Mouse (Mus musculus): ENCODE measurements around the gene Gm45717. TPM values are rescaled to one million over a fixed set of nuclear protein-coding genes. Genes with fewer than 3 reads are reported as not detected.

The Gm45717 gene
- polyA plus RNA-seq, 1 experiment from 2014 or later: not detected

DNA sequence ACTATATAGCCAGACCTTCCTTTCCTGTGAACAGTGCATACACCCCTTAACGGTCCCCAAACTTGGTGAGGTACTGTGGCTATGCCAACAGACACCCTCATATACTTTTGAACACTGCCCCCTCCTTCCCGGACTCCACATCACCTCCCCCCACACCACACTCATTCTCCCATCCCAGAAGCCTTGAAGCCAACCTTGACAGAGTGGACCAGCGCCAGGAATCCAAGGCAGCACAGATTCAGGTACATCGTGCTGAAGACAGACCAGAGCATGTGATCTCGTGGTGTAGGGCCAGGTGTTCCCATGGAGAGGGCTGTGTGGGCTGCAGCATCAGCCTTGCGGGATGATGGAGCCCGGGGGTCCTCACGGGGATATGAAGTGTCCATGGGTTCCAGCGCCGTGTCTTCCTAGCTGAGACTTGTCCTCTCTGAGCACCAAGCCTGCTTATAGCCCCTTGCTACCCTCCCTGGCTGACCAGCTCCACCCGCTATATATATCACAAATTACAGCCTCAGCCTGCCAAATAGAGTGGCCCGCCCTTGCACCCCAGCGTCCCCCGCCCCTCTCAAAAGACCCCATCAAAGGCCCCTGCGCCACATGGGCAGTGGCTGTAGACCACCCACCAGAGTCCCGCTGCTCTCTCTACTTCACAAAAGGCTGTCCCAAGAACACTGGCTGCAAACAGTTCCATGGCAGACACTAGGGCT, 5.8 kb downstream of the Gm45717 start, which contains the start of gene Ifitm5:
Gene Ifitm5 (minus strand): TSS at position 468 of the 707 bp plus-strand sequence.
- Histone ChIP-seq H3K9ac (ENCODE audit: low read length) (peak within 1 kb of the TSS; percentile 10; the same call in 1 of the 2 replicates), H3K27me3 (ENCODE audit: control insufficient read depth, insufficient read depth, low read length) (no peaks in the 10 kb centered on the region), H3K36me3 (ENCODE audit: control insufficient read depth, insufficient read depth) (no peaks in the 10 kb centered on the region; the same call in 1 of the 2 replicates), H3K4me1 (ENCODE audit: control insufficient read depth, insufficient read depth, low read length) (peaks cover 34% of the 10 kb centered on the region), H3K27ac (ENCODE audit: low read length) (peak within 1 kb of the TSS; percentile 50), H3K4me3 (ENCODE audit: low read length) (no peak within 1 kb of the TSS), H3K4me2 (ENCODE audit: low read depth, low read length) (peak within 1 kb of the TSS; percentile 19; the same call in 1 of the 2 replicates), H3K9me3 (replicated peaks; ENCODE audit: control insufficient read depth, low read length) (no peaks in the 10 kb centered on the region)
- no peak for ATAC-seq (replicated peaks; ENCODE audit: extremely low read depth, insufficient read depth, low FRiP score)
- 84% methylated on average over 16 of the region's 16 CpGs for WGBS

DNA sequence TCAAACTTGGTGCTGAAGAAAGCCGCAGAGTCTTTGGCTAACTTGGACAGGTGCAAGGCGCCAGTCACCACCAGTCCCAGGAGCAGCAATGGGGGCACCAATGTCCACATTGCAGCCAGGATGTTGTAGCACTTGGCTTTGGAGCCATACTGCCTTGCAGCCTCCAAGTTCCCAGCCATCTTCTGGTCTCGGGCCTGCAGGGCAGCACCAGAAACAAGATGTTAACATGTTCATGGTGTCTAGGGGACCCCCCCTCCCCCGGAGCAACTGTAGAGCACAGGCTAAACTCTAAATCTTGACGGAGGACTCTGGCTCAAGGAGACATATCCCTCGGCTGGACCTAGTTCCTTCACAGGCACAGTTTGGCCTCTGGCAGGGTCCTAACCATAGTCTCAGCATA, 6.5 kb downstream of the Gm45717 start:
- H3K27me3 ChIP-seq (ENCODE audit: control insufficient read depth, insufficient read depth, low read length): no peaks in the 10 kb centered on the region
- WGBS: 82% methylated on average over 6 of the region's 6 CpGs
- no peak overlapping the region for H3K4me2 ChIP-seq (ENCODE audit: low read depth, low read length)
- no peaks in the 10 kb centered on the region for H3K9me3 ChIP-seq (replicated peaks; ENCODE audit: control insufficient read depth, low read length)
- ATAC-seq (replicated peaks; ENCODE audit: extremely low read depth, insufficient read depth, low FRiP score): no peak
- H3K4me3 ChIP-seq (ENCODE audit: low read length): no peak overlapping the region
- H3K4me1 ChIP-seq (ENCODE audit: control insufficient read depth, insufficient read depth, low read length): peaks cover 33% of the 10 kb centered on the region
- H3K27ac ChIP-seq (ENCODE audit: low read length): no peak overlapping the region
- no peaks in the 10 kb centered on the region; the same call in 1 of the 2 replicates for H3K36me3 ChIP-seq (ENCODE audit: control insufficient read depth, insufficient read depth)
- no peak overlapping the region for H3K9ac ChIP-seq (ENCODE audit: low read length)

GRCm38 (mm10) chr7:140948161-140948560, 7.6 kb downstream of the Gm45717 start:
- Histone ChIP-seq H3K27me3 (ENCODE audit: control insufficient read depth, insufficient read depth, low read length) (no peaks in the 10 kb centered on the region), H3K27ac (ENCODE audit: low read length) (peak overlapping the region; percentile 25), H3K4me2 (ENCODE audit: low read depth, low read length) (no peak overlapping the region), H3K4me1 (ENCODE audit: control insufficient read depth, insufficient read depth, low read length) (peaks cover 29% of the 10 kb centered on the region), H3K4me3 (ENCODE audit: low read length) (no peak overlapping the region), H3K36me3 (ENCODE audit: control insufficient read depth, insufficient read depth) (no peaks in the 10 kb centered on the region; the same call in 1 of the 2 replicates), H3K9ac (ENCODE audit: low read length) (no peak overlapping the region), H3K9me3 (replicated peaks; ENCODE audit: control insufficient read depth, low read length) (no peaks in the 10 kb centered on the region)
- ATAC-seq (replicated peaks; ENCODE audit: extremely low read depth, insufficient read depth, low FRiP score): peak; percentile 10; the same call in 1 of the 2 replicates
- WGBS: 31% methylated on average over 8 of the region's 8 CpGs

DNA sequence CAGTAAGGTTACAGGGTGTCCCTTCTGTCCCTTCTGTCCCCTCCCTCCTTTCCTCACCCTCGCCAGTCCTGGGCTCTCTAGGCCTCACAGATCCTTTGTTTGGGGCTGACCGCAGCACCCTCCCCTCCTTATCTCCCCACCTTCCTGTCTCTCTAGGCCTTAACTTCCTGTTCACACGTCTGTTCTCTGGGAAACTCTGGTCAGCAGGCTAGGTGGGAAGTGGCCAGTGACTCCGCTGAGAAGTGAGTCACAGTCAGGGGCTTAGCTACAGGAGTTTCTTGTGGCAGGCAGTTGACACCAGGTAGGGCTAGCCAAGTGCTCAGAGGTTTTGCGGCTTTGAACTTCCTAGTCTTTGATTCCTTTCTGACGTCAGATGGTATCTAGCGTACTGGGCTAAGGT, 8.8 kb downstream of the Gm45717 start:
- WGBS: 38% methylated on average over 7 of the region's 7 CpGs
- Histone ChIP-seq H3K27ac (ENCODE audit: low read length) (peak overlapping the region; percentile 49), H3K9me3 (replicated peaks; ENCODE audit: control insufficient read depth, low read length) (no peaks in the 10 kb centered on the region), H3K4me3 (ENCODE audit: low read length) (no peak overlapping the region), H3K4me2 (ENCODE audit: low read depth, low read length) (no peak overlapping the region), H3K27me3 (ENCODE audit: control insufficient read depth, insufficient read depth, low read length) (no peaks in the 10 kb centered on the region), H3K9ac (ENCODE audit: low read length) (no peak overlapping the region), H3K36me3 (ENCODE audit: control insufficient read depth, insufficient read depth) (no peaks in the 10 kb centered on the region; the same call in 1 of the 2 replicates), H3K4me1 (ENCODE audit: control insufficient read depth, insufficient read depth, low read length) (peaks cover 31% of the 10 kb centered on the region)
- ATAC-seq (replicated peaks; ENCODE audit: extremely low read depth, insufficient read depth, low FRiP score): 0 out of 2 replicates have a peak, but pooled peaks have one; percentile 28

DNA sequence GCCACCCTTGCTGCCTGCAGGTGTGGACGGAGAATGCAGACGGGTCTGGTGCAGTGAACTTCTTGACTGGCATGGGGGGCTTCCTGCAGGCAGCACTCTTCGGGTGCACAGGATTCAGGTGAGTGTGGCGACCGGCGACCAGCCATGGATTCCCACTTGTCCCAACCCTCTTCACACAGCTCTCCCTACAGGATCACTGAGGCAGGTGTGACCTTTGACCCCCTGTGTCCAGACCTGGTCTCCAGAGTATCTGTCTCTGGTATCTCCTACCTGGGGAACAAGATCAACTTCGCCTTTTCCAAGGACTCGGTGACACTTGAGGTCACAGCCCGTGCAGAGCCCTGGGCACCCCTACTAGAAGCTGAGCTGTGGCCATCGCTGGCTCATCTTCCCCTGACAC, 9.4 kb downstream of the Gm45717 start:
- H3K36me3 ChIP-seq (ENCODE audit: control insufficient read depth, insufficient read depth): no peaks in the 10 kb centered on the region; the same call in 1 of the 2 replicates
- peak overlapping the region; percentile 49; the same call in 1 of the 2 replicates for H3K27ac ChIP-seq (ENCODE audit: low read length)
- H3K9me3 ChIP-seq (replicated peaks; ENCODE audit: control insufficient read depth, low read length): no peaks in the 10 kb centered on the region

DNA sequence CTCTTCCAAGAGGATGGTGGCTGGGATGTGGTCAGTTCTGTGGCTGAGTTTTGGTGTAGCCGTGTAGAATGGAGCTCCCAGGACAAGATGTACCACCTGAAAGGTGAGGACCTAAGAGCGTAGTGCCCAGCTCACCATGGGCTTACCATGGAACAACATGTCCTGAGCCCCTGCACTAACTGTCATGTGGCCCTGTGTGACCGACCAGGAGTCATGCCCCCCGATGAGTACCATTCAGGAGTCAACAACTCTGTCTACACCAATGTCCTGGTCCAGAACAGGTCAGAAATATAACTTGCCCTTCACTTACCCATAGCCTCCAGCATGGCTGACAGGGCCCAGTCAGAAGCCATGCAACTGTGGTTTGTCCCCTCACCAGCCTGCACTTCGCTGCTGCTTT, 10.5 kb downstream of the Gm45717 start:
- no peak for ATAC-seq (replicated peaks; ENCODE audit: extremely low read depth, insufficient read depth, low FRiP score)

More for the DNA sequence above, 9.4 kb downstream of the Gm45717 start:
- no peak for ATAC-seq (replicated peaks; ENCODE audit: extremely low read depth, insufficient read depth, low FRiP score)
- H3K4me2 ChIP-seq (ENCODE audit: low read depth, low read length): no peak overlapping the region
- H3K4me1 ChIP-seq (ENCODE audit: control insufficient read depth, insufficient read depth, low read length): peaks cover 27% of the 10 kb centered on the region
- 85% methylated on average over 10 of the region's 10 CpGs for WGBS
- no peak overlapping the region for H3K4me3 ChIP-seq (ENCODE audit: low read length)
- H3K9ac ChIP-seq (ENCODE audit: low read length): no peak overlapping the region
- H3K27me3 ChIP-seq (ENCODE audit: control insufficient read depth, insufficient read depth, low read length): no peaks in the 10 kb centered on the region

GRCm38 (mm10) chr7:140944236-140944635, 11.5 kb downstream of the Gm45717 start:
- Histone ChIP-seq H3K4me3 (ENCODE audit: low read length) (no peak overlapping the region), H3K27ac (ENCODE audit: low read length) (no peak overlapping the region), H3K4me1 (ENCODE audit: control insufficient read depth, insufficient read depth, low read length) (peaks cover 20% of the 10 kb centered on the region), H3K4me2 (ENCODE audit: low read depth, low read length) (no peak overlapping the region), H3K36me3 (ENCODE audit: control insufficient read depth, insufficient read depth) (no peaks in the 10 kb centered on the region; the same call in 1 of the 2 replicates), H3K9me3 (replicated peaks; ENCODE audit: control insufficient read depth, low read length) (no peaks in the 10 kb centered on the region), H3K27me3 (ENCODE audit: control insufficient read depth, insufficient read depth, low read length) (no peaks in the 10 kb centered on the region), H3K9ac (ENCODE audit: low read length) (no peak overlapping the region)
- ATAC-seq (replicated peaks; ENCODE audit: extremely low read depth, insufficient read depth, low FRiP score): no peak
- WGBS: 76% methylated on average over 7 of the region's 7 CpGs

More for the DNA sequence above, 10.5 kb downstream of the Gm45717 start:
- no peaks in the 10 kb centered on the region for H3K9me3 ChIP-seq (replicated peaks; ENCODE audit: control insufficient read depth, low read length)
- H3K4me3 ChIP-seq (ENCODE audit: low read length): no peak overlapping the region
- peaks cover 21% of the 10 kb centered on the region for H3K4me1 ChIP-seq (ENCODE audit: control insufficient read depth, insufficient read depth, low read length)
- no peaks in the 10 kb centered on the region; the same call in 1 of the 2 replicates for H3K36me3 ChIP-seq (ENCODE audit: control insufficient read depth, insufficient read depth)
- H3K4me2 ChIP-seq (ENCODE audit: low read depth, low read length): no peak overlapping the region
- H3K27me3 ChIP-seq (ENCODE audit: control insufficient read depth, insufficient read depth, low read length): no peaks in the 10 kb centered on the region
- H3K27ac ChIP-seq (ENCODE audit: low read length): no peak overlapping the region
- H3K9ac ChIP-seq (ENCODE audit: low read length): no peak overlapping the region
- WGBS: 90% methylated on average over 5 of the region's 5 CpGs

GRCm38 (mm10) chr7:140943356-140943755, 12.4 kb downstream of the Gm45717 start:
- H3K9ac ChIP-seq (ENCODE audit: low read length): no peak overlapping the region; the same call in 1 of the 2 replicates
- H3K4me2 ChIP-seq (ENCODE audit: low read depth, low read length): no peak overlapping the region
- no peaks in the 10 kb centered on the region for H3K9me3 ChIP-seq (replicated peaks; ENCODE audit: control insufficient read depth, low read length)
- H3K4me3 ChIP-seq (ENCODE audit: low read length): no peak overlapping the region
- no peaks in the 10 kb centered on the region for H3K36me3 ChIP-seq (ENCODE audit: control insufficient read depth, insufficient read depth)
- WGBS: 62% methylated on average over 4 of the region's 4 CpGs
- H3K27me3 ChIP-seq (ENCODE audit: control insufficient read depth, insufficient read depth, low read length): no peaks in the 10 kb centered on the region
- H3K27ac ChIP-seq (ENCODE audit: low read length): no peak overlapping the region
- peaks cover 18% of the 10 kb centered on the region for H3K4me1 ChIP-seq (ENCODE audit: control insufficient read depth, insufficient read depth, low read length)
- no peak for ATAC-seq (replicated peaks; ENCODE audit: extremely low read depth, insufficient read depth, low FRiP score)

GRCm38 (mm10) chr7:140942811-140943210, 12.9 kb downstream of the Gm45717 start:
- Histone ChIP-seq H3K4me1 (ENCODE audit: control insufficient read depth, insufficient read depth, low read length) (peaks cover 13% of the 10 kb centered on the region), H3K4me2 (ENCODE audit: low read depth, low read length) (no peak overlapping the region), H3K9me3 (replicated peaks; ENCODE audit: control insufficient read depth, low read length) (no peaks in the 10 kb centered on the region), H3K9ac (ENCODE audit: low read length) (peak overlapping the region; percentile 13; the same call in 1 of the 2 replicates), H3K4me3 (ENCODE audit: low read length) (no peak overlapping the region), H3K36me3 (ENCODE audit: control insufficient read depth, insufficient read depth) (no peaks in the 10 kb centered on the region), H3K27me3 (ENCODE audit: control insufficient read depth, insufficient read depth, low read length) (no peaks in the 10 kb centered on the region), H3K27ac (ENCODE audit: low read length) (peak overlapping the region; percentile 93; the same call in 1 of the 2 replicates)
- 89% methylated on average over 10 of the region's 10 CpGs for WGBS
- ATAC-seq (replicated peaks; ENCODE audit: extremely low read depth, insufficient read depth, low FRiP score): no peak

Measured in heart, embryonic 16.5 days (tissue).